Mouse (Mus musculus) C2C12 (cell line): Measurements from ENCODE around the gene Krt78.

Experiments
- CTCF ChIP-seq: IDR thresholded peaks from one replicate; pipeline ENCODE4 v1.5.1; 2011; ENCODE audit not compliant: control insufficient read depth, insufficient read depth, insufficient read length
- MAX ChIP-seq: IDR thresholded peaks from one replicate; pipeline ENCODE4 v1.6.1; 2011; ENCODE audit warnings: mild to moderate bottlenecking, control low read depth
- MYOD1 ChIP-seq: IDR thresholded peaks from one replicate; pipeline ENCODE4 v1.6.1; 2011; ENCODE audit warnings: low read depth; ENCODE audit not compliant: control insufficient read depth, insufficient read length
- USF1 ChIP-seq: IDR thresholded peaks from one replicate; pipeline ENCODE4 v1.6.1; 2011; ENCODE audit warnings: low read depth, mild to moderate bottlenecking, control low read depth, moderate library complexity

DNA sequence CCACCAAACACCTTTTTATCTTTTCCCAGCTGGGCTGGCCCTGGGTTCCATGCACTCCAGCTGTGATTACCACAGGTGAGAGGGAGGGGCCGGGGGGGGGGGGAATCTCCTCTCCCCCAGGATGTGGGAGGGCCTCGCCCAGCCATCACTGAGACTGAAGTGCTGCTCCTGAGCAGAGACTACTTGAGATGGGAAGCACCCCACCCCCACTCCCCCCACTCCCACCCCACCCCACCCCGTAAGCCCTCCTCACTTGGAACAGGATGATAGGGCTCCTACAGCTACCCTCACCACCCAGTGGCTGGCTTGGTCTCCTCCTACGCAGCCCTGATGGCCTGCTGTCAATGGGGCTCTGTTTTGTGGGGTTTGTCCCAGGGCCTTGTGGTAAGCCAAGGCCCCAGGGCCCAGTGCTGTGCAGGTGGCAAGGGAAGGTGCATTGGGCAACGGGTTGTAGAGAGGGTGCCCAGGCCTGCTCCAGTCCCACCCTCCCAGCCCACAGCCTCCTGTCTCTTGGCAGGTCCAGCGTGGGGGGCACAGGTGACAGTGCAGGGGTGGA, 13.7 kb downstream of the Krt78 start, which contains the start of gene Krt79:
- no peak for TF ChIP-seq CTCF
- TF ChIP-seq USF1 = no peak
- TF ChIP-seq MYOD1 = no peak
- TF ChIP-seq MAX = no peak
